Mouse (Mus musculus): ENCODE data around the gene Cfap99.

Cfap99 gene

DNA sequence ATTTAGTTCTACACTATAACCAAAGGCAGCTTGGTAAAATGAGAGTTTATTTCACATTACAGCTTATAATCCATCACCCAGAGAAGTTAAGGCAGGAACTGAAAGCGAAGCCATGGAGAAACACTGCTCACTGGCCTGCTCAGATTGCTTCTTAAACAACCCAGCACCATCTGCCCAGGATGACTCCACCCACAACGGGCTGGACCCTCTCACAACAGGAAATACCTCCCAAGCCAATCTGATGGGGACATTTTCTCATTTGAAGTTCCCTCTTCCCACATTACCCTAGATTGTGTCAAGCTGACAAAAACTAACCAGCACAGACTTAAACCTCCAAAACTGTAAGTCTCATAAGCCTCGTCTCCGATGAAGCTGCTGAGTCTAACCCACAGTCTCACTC is 10.3 kb upstream of the Cfap99 start:
- DNase-seq (ENCODE audit: low spot score), result no peak

DNA sequence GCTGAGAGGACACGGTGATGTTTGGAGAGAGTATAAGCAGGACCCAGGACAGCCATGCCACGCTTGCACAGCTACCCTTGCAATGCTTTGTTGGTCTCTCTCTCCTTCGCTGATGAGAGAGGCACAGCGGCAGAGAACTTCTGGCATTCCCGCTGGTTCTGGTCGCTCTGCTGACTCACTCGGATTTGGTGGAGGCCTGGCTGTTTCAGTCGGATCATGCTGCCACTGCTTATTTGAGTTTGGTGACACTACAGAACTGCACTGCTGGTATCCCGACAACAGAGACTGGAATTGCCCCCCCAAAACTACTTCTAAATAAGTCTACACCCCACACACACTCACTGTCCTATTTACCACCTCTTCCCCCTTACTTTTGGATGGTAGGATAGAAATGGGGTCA is 9.2 kb upstream of the Cfap99 start:
- no peak for DNase-seq (ENCODE audit: low spot score)

GRCm38 (mm10) chr5:34280976-34281375 is 7.4 kb upstream of the Cfap99 start:
- DNase-seq (ENCODE audit: low spot score), result no peak

- no peak for DNase-seq (ENCODE audit: low spot score)
These were observed 5.0 kb upstream of the Cfap99 start for GRCm38 (mm10) chr5:34283355-34283754.

GRCm38 (mm10) chr5:34284156-34284750 is 4.1 kb upstream of the Cfap99 start:
- no peak for DNase-seq (ENCODE audit: low spot score)

DNA sequence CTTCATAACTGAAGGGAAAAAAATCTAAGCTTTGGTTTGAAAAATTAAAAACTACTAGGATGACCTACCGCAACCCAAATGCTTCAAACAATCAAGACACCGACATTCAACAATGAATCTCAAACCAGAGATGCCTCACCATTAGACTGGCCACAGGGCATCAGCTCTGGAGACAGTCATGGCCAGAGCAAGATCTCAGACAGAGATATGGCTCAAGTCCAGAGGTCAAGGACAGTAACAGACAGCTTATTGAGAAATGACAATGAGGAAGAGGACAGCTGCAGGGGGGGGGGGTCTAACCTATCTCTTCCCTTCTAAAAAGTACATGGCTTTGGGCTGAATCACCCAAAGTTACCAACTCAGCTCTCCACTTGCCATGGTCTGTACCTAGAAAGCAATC is 3.1 kb upstream of the Cfap99 start:
- DNase-seq (ENCODE audit: low spot score), result no peak

GRCm38 (mm10) chr5:34286516-34286915 is 1.9 kb upstream of the Cfap99 start:
- DNase-seq (ENCODE audit: low spot score), result no peak

DNA sequence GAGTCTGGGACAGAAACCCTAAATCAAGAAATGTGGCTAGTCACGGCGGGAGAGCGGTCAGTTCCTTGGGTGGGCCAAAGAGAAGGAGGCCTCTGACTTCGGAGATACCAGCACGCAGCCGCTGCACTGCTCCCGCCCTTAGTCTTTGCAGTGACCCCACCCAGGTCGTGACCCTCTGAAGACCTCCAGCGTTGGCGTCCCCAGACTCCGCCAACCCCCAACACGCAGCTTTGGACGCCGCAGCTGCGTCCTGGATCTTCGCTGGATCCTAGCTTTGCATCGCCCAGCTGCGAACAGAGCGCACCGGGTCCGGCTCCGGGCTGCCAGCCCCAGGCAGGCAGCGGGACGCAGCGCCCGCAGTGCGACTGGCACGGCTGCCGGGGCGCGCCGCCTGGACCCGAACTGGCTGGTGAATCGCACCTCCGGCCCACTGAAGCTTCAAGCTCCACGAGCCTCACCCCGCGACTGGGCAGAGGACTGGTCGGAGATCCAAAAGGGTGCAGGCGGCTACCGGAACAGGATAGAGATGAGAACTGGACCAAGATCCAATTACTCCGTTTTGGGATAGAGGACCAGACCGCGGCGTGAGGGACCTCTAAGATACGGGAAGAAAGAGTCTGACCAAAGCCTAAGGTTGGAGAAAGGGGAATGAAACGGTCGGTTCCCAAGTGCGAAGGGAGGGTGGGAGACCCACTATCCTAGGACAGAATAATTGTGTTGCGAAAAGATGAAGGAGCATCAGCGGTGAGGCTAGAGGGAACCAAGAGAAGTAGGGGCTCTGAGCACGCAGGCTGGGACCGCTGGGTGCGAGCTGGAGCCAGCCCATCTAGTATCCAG is 1.2 kb upstream of the Cfap99 start:
- DNase-seq (ENCODE audit: low spot score), result no peak

DNA sequence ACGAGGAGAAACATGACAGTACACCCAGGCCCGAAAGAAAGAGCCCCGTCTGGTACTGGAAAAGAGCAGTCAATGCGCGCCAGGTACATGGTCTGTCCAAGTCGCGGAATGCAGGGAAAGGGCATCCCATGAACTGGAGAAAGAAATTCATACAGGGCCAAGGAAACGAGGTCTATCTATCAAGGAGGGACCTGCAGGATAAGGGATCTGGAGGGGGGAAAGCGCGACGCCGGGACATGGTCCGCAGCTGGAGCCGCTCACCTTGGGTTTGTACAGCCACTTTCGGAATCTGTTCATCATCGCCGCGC is 608 bp upstream of the Cfap99 start:
- no peak for DNase-seq (ENCODE audit: low spot score)

- DNase-seq (ENCODE audit: low spot score), result no peak
These were observed 886 bp downstream of the Cfap99 start for GRCm38 (mm10) chr5:34289286-34289685.

DNA sequence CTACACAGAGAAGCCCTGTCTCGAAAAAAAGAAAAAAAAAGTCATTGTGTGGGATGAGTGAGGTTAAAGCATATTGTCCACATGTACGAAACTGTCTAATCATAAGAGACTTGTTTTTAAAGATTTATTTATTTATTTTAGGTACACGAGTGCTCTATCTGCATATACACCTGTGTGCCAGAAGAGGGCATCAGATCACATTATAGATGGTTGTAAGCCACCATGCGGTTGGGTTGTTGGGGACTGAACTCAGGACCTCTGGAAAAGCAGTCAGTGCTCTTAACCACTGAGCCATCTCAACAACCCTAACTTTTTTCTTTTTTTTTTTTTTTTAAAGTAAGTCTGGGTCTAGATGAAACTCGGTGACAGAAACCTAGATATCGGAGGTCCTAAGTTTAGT is 5.0 kb downstream of the Cfap99 start:
- DNase-seq (ENCODE audit: low spot score), result no peak

GRCm38 (mm10) chr5:34294696-34295095 is 6.3 kb downstream of the Cfap99 start:
- DNase-seq (ENCODE audit: low spot score), result no peak

- DNase-seq (ENCODE audit: low spot score), result no peak
These were observed 6.7 kb downstream of the Cfap99 start for GRCm38 (mm10) chr5:34295141-34295540.

- DNase-seq (ENCODE audit: low spot score), result no peak
These were observed 9.7 kb downstream of the Cfap99 start for GRCm38 (mm10) chr5:34298061-34298460.

- DNase-seq (ENCODE audit: low spot score), result no peak
These were observed 10.6 kb downstream of the Cfap99 start for GRCm38 (mm10) chr5:34298937-34299535.

DNA sequence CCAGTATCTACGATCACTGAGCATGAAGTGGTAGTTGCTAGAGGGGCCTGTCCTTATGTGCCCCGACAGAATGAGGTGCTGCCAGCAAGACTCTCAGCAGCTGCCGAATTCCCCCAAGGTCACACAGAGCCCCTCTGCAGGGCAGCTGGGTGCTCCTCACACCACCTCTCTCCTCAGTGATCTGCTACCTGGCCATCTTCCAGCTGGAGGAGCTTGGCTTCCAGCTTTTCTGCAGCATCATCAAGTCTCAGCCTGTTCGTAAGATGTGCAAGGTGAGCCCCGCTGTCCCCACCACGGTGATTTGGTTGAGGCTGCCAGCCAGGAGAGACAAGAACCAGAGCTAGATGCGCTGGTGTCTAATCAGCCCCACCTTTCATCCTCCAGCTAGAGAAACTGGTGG is 14.0 kb downstream of the Cfap99 start:
- DNase-seq (ENCODE audit: low spot score), result no peak

GRCm38 (mm10) chr5:34309016-34309415 is 20.6 kb downstream of the Cfap99 start:
- no peak for DNase-seq (ENCODE audit: low spot score)

- DNase-seq (ENCODE audit: low spot score), result no peak
These were observed 31.2 kb downstream of the Cfap99 start for GRCm38 (mm10) chr5:34319491-34320034.

DNA sequence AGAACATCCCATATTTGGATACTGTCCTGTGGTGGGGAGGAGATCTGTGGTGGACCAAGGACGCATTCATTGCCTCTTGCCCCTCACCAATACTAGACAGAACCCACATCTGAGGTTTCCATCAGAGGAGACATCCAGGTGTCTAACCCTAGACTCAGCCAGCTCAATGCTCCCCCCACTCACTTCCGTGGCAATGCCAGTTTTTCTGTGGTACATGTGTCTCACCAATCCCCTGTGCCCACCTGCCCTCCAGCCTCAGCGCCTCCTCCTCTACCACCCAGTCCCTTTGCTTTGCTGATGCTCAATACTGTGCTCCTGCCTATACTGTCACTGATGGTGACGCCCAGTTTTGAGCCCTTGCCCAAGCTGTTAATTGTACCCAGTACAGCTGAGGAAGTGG is 32.8 kb downstream of the Cfap99 start:
- DNase-seq (ENCODE audit: low spot score), result no peak

GRCm38 (mm10) chr5:34325286-34325685 is 36.9 kb downstream of the Cfap99 start:
- DNase-seq (ENCODE audit: low spot score), result no peak

- no peak for DNase-seq (ENCODE audit: low spot score)
These were observed 37.9 kb downstream of the Cfap99 start for GRCm38 (mm10) chr5:34326249-34326691.

DNA sequence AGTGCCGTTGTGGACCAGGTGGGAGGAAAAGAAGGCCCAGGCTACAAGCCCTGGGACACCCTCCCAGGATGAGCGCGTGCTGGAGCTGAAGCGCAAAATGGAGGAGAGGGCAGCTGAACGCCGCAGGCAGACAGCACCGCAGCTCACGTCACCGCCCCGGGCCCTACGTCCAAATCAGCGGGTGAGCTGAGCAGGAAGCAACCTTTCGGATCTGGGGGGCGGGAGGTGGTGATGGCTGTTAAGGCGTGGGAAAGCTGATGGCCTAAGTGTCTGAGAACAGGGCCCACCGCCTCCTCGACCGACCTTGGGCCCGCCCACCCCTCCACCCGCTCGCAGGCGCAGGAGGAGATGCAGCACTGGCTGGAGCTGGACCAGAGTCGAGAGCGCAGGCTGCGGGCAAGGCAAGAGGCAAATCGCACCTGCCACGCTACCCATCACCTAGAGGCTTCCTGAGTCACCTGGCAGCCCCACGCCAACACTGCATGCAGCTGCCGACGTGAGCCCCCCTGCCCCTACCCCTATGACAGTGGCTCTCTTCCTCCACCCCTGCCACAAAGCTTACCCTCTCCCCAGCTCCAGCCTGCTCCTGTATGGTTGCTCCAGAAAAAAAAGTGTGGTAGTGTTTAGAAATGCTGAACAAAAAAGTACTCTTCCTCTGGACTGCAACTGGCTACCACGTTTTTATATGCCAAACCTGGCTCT is 38.6 kb downstream of the Cfap99 start:
- DNase-seq (ENCODE audit: low spot score), result peak; percentile 4

DNA sequence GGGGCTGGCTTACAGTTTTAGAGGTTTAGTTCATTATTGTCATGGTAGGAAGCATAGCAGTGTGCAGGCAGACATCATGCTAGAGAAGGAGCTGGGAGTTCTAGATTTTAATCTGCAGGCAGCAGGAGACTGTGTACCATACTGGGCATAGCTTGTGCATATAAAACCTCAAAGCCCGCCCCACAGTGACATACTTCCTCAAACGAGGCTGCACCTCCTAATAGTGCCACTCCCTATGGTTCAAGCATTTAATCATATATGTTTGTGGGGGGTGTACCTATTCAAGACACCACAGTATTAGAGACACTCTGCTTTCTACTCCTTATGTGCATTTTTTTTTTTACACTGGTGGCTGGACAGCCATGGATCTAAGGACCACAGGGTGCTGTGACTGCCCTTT is 41.7 kb downstream of the Cfap99 start:
- no peak for DNase-seq (ENCODE audit: low spot score)
